ENCODE assay signal across 8 mouse cellular contexts in genomic region chr5:109751391-109752071, GRCm38 (mm10). TPM values are rescaled to one million over a fixed set of nuclear protein-coding genes. Genes with fewer than 3 reads are reported as not detected.
DNase-seq lines count a peak whose midpoint lies in the region; ATAC-seq lines count a peak whose summit lies in the region.
"Not testable (repeated sequence)": the region's sequence is repeated elsewhere in the genome, so short reads cannot be mapped to it uniquely, and the experiment has no call there.

Gene 4930522L14Rik, minus strand, starts transcription at chr5:109751886.

- H3K27ac ChIP-seq in intestine, embryonic 14.5 days (ENCODE audit: low read depth), result not testable (repeated sequence)

- H3K4me3 ChIP-seq in intestine, embryonic 14.5 days (ENCODE audit: low read depth, low read length), result peak within 1 kb of the TSS; percentile 58

- H3K4me2 ChIP-seq in intestine, embryonic 14.5 days (ENCODE audit: low read length), result peak within 1 kb of the TSS; percentile 51

- not testable (repeated sequence) for H3K9me3 ChIP-seq in intestine, embryonic 14.5 days (ENCODE audit: control insufficient read depth, low read length)

- peak; percentile 70 for DNase-seq in adipocyte (ENCODE audit: low spot score)
- DNase-seq in embryo, embryonic 10.5 days (ENCODE audit: low spot score), result peak; percentile 46
- peak; percentile 42 for DNase-seq in gastrocnemius, postnatal 10 days
- DNase-seq in intestine, embryonic 14.5 days (ENCODE audit: low spot score), result peak; percentile 79
- peak; percentile 31 to 58 for DNase-seq in left cerebral cortex, postnatal 10 days (ENCODE audit: extremely low spot score in 1 of 2, low spot score in 2 of 2)
- DNase-seq in right cerebral cortex, postnatal 25 days, result peak; percentile 69
- DNase-seq in urinary bladder, postnatal 4 days (ENCODE audit: low spot score in 2 of 2), result peak; percentile 58 to 60

- H3K4me1 ChIP-seq in intestine, embryonic 14.5 days (replicated peaks; ENCODE audit: control insufficient read depth, insufficient read depth, low read length), result not testable (repeated sequence)

- H3K9ac ChIP-seq in intestine, embryonic 14.5 days (ENCODE audit: low read length), result peak within 1 kb of the TSS; percentile 60

- peak; percentile 97 for ATAC-seq in intestine, embryonic 14.5 days (replicated peaks; ENCODE audit: low FRiP score, low TSS enrichment, low read depth)
- ATAC-seq in megakaryocyte progenitor cell, adult 5-6 weeks (replicated peaks; ENCODE audit: poor library complexity), result peak; percentile 97

- intact Hi-C loops in left cerebral cortex, postnatal 10 days (cut with DNase I), result not testable (repeated sequence)

- not testable (repeated sequence) for H3K36me3 ChIP-seq in intestine, embryonic 14.5 days (ENCODE audit: control insufficient read depth, insufficient read depth, low read length)

- under 1% methylated on average over 23 of the region's 25 CpGs for WGBS in intestine, embryonic 14.5 days

- not testable (repeated sequence) for H3K27me3 ChIP-seq in intestine, embryonic 14.5 days (replicated peaks; ENCODE audit: control insufficient read depth, insufficient read depth, low read length)

RNA-seq across cellular contexts. Expression of gene 4930522L14Rik, which starts in this region (rescaled TPM):
- 1 to 10 TPM; 2.7 to 4.1 TPM for total RNA-seq in gastrocnemius, postnatal 10 days (2021)
- polyA plus RNA-seq in intestine, embryonic 14.5 days (2014; fragmentation: Nextera tagmentation; extraction: Ambion mirVana), result 12.1 and 13.1 TPM in 2 replicates
- 1 to 10 TPM; 2.7 to 4.7 TPM for total RNA-seq in left cerebral cortex, postnatal 10 days (2021)
- 15.7 and 22.4 TPM in 2 replicates for total RNA-seq in megakaryocyte progenitor cell, adult 5-6 weeks (2015)
- total RNA-seq in megakaryocyte progenitor cell, adult 5-6 weeks (2017), result 15.8 and 18.1 TPM in 2 replicates
